Mouse (Mus musculus) brain, embryonic 14.5 days (tissue): ENCODE results near the gene Prickle2.

Experiments
- CTCF ChIP-seq: fragments of 200-500 bp; IDR thresholded peaks from 2 replicates; pipeline ENCODE4 v1.5.1; 2012; ENCODE audit warnings: inconsistent platforms, mild to moderate bottlenecking, moderate library complexity, borderline replicate concordance; ENCODE audit not compliant: insufficient read depth, insufficient read length; ENCODE audit errors: extremely low read depth
- POLR2A ChIP-seq: fragments of 200-500 bp; IDR thresholded peaks from 2 replicates; pipeline ENCODE4 v1.6.1; 2012; ENCODE audit warnings: mild to moderate bottlenecking, inconsistent platforms, borderline replicate concordance; ENCODE audit not compliant: poor library complexity, insufficient read depth, insufficient read length, severe bottlenecking; ENCODE audit errors: extremely low read depth

GRCm38 (mm10) chr6:92749420-92749819, 43.5 kb upstream of the Prickle2 start:
- TF ChIP-seq CTCF (no peak), POLR2A (no peak)
